Mouse (Mus musculus) spleen, adult 2 months (tissue): ENCODE data around the gene Selp.

ENCODE experiments used
- CTCF ChIP-seq: fragments of 200-500 bp; IDR thresholded peaks from 2 replicates; pipeline ENCODE4 v1.5.1; 2011; ENCODE audit warnings: mild to moderate bottlenecking, inconsistent platforms; ENCODE audit not compliant: insufficient read depth, insufficient read length, insufficient replicate concordance; ENCODE audit errors: extremely low read depth
- POLR2A ChIP-seq: fragments of 200-500 bp; IDR thresholded peaks from 2 replicates; pipeline ENCODE4 v1.6.1; 2011; ENCODE audit warnings: low read depth, low read length, inconsistent platforms

GRCm38 (mm10) chr1:164138365-164139130 lies 23.5 kb downstream of the Selp start:
- TF ChIP-seq POLR2A (no peak), CTCF (peak; percentile 83; the same call in 1 of the 2 replicates)
